Mouse (Mus musculus): Measurements from ENCODE around the gene Prkd2. TPM values are rescaled to one million over a fixed set of nuclear protein-coding genes. Genes with fewer than 3 reads are reported as not detected.

The Prkd2 gene
- polyA plus RNA-seq, 1 experiment, result 5.5 TPM

DNA sequence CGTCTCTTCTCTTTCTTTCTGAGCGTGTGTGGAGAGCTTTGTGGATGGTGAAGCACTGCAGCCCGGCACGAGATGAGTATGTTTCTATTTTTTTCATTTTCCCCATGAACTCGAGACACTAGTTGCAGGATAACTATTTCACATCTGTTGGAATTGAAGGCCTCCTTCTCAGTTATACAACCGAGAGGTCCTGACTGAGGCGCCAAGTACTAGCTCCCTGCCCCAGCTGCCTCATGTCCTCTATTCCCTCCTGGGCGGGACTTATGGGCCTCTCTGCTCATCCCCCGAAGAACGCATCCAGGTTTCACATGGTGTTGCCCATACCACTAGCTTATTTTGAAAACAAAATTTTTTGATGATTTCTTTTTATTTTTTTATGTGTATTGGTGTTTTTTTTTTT lies 52.8 kb downstream of the Prkd2 start:
- no peaks in the 10 kb centered on the region for H3K27me3 ChIP-seq (ENCODE audit: control insufficient read depth, insufficient read depth, insufficient read length)
- H3K36me3 ChIP-seq (ENCODE audit: control insufficient read depth, insufficient read depth), result no peaks in the 10 kb centered on the region
- H3K79me3 ChIP-seq (ENCODE audit: low read depth), result no peaks in the 10 kb centered on the region
- no peak overlapping the region for H3K4me3 ChIP-seq (ENCODE audit: insufficient read depth, poor library complexity, severe bottlenecking)
- TF ChIP-seq MYOG (IDR thresholded peaks at IDR 0.05; ENCODE audit: control insufficient read depth, extremely low read depth, insufficient read length), result no peak
- TF ChIP-seq CEBPB (IDR thresholded peaks at IDR 0.05; ENCODE audit: low read depth), result no peak
- TF ChIP-seq USF1 (IDR thresholded peaks at IDR 0.05; ENCODE audit: low read depth), result no peak
- TF ChIP-seq CTCF (IDR thresholded peaks at IDR 0.05; ENCODE audit: control insufficient read depth, insufficient read depth, insufficient read length), result no peak
- no peak for TF ChIP-seq MYOD1 (IDR thresholded peaks at IDR 0.05; ENCODE audit: control insufficient read depth, insufficient read length, low read depth)
- no peak overlapping the region for H3ac ChIP-seq (ENCODE audit: control insufficient read depth, insufficient read length, low read depth)
- no peaks in the 10 kb centered on the region for H3K79me2 ChIP-seq (ENCODE audit: control insufficient read depth, insufficient read depth)

DNA sequence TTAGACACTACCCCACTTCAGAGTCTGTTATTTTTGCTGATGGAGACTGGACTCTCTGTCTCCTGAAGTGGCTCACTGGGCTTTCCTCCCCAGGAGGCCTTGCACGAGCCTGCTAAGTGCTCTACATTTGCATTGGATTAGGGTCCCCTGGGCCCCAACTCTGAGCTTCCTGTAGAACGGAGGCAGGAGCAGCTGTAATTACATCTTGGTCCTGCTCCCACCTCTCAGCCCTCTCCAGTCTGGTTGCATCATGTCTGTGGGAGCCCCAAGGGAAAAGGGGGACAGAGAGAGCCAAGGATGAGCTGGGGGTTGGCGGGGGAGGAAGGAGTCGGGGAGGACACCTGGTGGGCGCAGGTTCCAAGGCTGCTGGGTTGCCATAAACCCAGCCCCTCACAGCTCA lies 57.8 kb downstream of the Prkd2 start:
- no peak overlapping the region for H3ac ChIP-seq (ENCODE audit: control insufficient read depth, insufficient read length, low read depth)
- no peak overlapping the region for H3K4me3 ChIP-seq (ENCODE audit: insufficient read depth, poor library complexity, severe bottlenecking)
- TF ChIP-seq MYOG (IDR thresholded peaks at IDR 0.05; ENCODE audit: control insufficient read depth, extremely low read depth, insufficient read length) (no peak), FOSL1 (IDR thresholded peaks at IDR 0.05; ENCODE audit: insufficient read depth, low read length, poor library complexity, severe bottlenecking) (no peak), CEBPB (IDR thresholded peaks at IDR 0.05; ENCODE audit: low read depth) (peak; percentile 17)

DNA sequence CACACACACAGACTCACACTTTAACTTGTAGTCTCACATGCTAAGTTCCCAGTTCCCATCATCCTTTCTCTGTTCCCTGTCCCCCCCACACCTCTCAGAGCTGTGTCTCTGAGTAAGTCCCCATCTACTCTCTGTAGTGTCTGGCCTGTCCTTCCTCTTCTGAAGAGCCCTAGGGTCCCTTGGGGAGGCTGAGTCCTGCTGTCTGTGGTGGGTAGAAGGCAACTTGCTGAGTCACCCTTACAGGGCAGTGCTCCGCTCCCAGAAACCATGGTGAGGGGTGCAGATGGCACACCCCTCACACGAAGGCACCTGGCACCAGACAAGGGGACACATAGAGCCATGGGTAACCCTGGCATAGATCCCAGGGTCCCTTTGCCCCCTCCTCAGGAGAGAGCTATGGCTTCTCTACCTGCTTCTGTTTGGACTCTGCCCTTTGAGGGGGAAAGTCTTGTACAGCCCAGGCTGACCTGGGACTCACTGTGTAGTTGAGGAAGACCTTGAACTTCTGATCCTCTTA lies 60.8 kb downstream of the Prkd2 start:
- no peaks in the 10 kb centered on the region for H3K27me3 ChIP-seq (ENCODE audit: control insufficient read depth, insufficient read depth, insufficient read length)
- H3K4me3 ChIP-seq (ENCODE audit: insufficient read depth, poor library complexity, severe bottlenecking), result no peak overlapping the region
- peaks cover 11% of the 10 kb centered on the region for H3K79me2 ChIP-seq (ENCODE audit: control insufficient read depth, insufficient read depth)
- no peak overlapping the region for H3ac ChIP-seq (ENCODE audit: control insufficient read depth, insufficient read length, low read depth)
- H3K79me3 ChIP-seq (ENCODE audit: low read depth), result peaks cover 6% of the 10 kb centered on the region
- no peak for TF ChIP-seq CTCF (IDR thresholded peaks at IDR 0.05; ENCODE audit: control insufficient read depth, insufficient read depth, insufficient read length)
- no peak for TF ChIP-seq CEBPB (IDR thresholded peaks at IDR 0.05; ENCODE audit: low read depth)
- no peak for TF ChIP-seq MAX (IDR thresholded peaks at IDR 0.05)
- TF ChIP-seq MYOD1 (IDR thresholded peaks at IDR 0.05; ENCODE audit: control insufficient read depth, insufficient read length, low read depth), result no peak
- TF ChIP-seq FOSL1 (IDR thresholded peaks at IDR 0.05; ENCODE audit: insufficient read depth, low read length, poor library complexity, severe bottlenecking), result no peak
- TF ChIP-seq MYOG (IDR thresholded peaks at IDR 0.05; ENCODE audit: control insufficient read depth, extremely low read depth, insufficient read length), result no peak
- no peak for TF ChIP-seq USF1 (IDR thresholded peaks at IDR 0.05; ENCODE audit: low read depth)
- no peaks in the 10 kb centered on the region for H3K36me3 ChIP-seq (ENCODE audit: control insufficient read depth, insufficient read depth)

More for the DNA sequence above, 57.8 kb downstream of the Prkd2 start:
- Histone ChIP-seq H3K79me2 (ENCODE audit: control insufficient read depth, insufficient read depth) (no peaks in the 10 kb centered on the region), H3K36me3 (ENCODE audit: control insufficient read depth, insufficient read depth) (no peaks in the 10 kb centered on the region), H3K27me3 (ENCODE audit: control insufficient read depth, insufficient read depth, insufficient read length) (no peaks in the 10 kb centered on the region), H3K79me3 (ENCODE audit: low read depth) (peaks cover 1% of the 10 kb centered on the region)

DNA sequence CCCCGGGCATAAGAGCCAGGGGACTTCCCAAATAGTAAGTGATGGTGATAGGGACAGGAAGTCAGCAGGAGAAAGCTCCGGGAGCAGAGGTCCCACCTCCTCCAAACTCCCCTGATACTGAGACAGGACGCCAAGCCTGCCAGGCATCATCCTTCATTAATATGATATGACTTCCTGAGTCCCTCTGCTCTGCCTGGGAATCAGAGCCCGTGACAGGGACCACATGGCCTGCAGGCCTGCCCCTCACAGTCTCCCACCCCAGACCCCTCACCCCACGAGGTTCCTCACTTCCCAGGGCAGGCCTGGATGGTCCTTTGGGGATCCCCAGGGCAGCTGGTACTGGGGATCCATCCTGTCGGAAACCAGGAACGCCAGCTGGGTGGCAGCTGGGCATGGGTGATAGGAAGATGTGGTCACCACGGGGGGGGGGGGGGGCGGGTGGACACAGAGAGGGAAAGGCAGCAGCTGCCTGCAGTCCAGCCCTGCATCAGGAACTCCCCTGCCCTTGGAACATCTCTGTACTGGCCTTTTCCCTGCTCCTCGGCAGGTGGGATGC lies 61.5 kb downstream of the Prkd2 start:
- H3K27me3 ChIP-seq (ENCODE audit: control insufficient read depth, insufficient read depth, insufficient read length), result no peaks in the 10 kb centered on the region
- peaks cover 6% of the 10 kb centered on the region for H3K79me3 ChIP-seq (ENCODE audit: low read depth)
- TF ChIP-seq FOSL1 (IDR thresholded peaks at IDR 0.05; ENCODE audit: insufficient read depth, low read length, poor library complexity, severe bottlenecking), result no peak
- peak; percentile 95 for TF ChIP-seq MYOD1 (IDR thresholded peaks at IDR 0.05; ENCODE audit: control insufficient read depth, insufficient read length, low read depth)
- no peak for TF ChIP-seq USF1 (IDR thresholded peaks at IDR 0.05; ENCODE audit: low read depth)
- H3ac ChIP-seq (ENCODE audit: control insufficient read depth, insufficient read length, low read depth), result no peak overlapping the region
- H3K4me3 ChIP-seq (ENCODE audit: insufficient read depth, poor library complexity, severe bottlenecking), result no peak overlapping the region
- no peaks in the 10 kb centered on the region for H3K36me3 ChIP-seq (ENCODE audit: control insufficient read depth, insufficient read depth)
- H3K79me2 ChIP-seq (ENCODE audit: control insufficient read depth, insufficient read depth), result peaks cover 18% of the 10 kb centered on the region

DNA sequence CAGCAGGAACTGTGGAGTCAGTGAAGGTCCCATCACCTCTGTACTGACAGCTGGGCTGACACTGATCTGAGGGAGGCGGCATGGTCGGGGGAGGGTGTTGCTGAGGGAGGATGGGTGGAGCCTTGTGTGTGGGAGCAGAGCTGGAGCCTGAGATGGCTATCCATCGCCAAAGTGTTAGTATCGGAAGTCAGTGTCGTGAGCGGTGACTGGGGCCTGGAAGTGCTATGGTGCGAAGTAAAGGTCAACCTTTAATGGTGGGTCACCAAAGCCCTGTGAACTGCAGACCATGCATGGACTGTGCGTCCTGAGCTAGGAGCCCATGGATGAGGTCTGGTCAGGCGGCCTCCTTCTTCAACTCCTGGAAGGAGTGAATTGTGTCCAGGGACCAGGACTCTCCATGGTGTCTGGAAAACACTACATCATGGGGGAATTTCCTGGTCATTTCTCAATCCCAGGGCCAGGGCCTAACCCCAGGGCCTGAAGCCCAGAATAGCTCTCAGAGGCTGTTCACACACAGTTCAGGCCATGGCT lies 62.9 kb downstream of the Prkd2 start:
- Histone ChIP-seq H3K79me2 (ENCODE audit: control insufficient read depth, insufficient read depth) (peaks cover 23% of the 10 kb centered on the region), H3K27me3 (ENCODE audit: control insufficient read depth, insufficient read depth, insufficient read length) (no peaks in the 10 kb centered on the region), H3K4me3 (ENCODE audit: insufficient read depth, poor library complexity, severe bottlenecking) (no peak overlapping the region), H3K36me3 (ENCODE audit: control insufficient read depth, insufficient read depth) (no peaks in the 10 kb centered on the region), H3ac (ENCODE audit: control insufficient read depth, insufficient read length, low read depth) (peak overlapping the region; percentile 2), H3K79me3 (ENCODE audit: low read depth) (peaks cover 6% of the 10 kb centered on the region)
- TF ChIP-seq CTCF (IDR thresholded peaks at IDR 0.05; ENCODE audit: control insufficient read depth, insufficient read depth, insufficient read length), result no peak
- no peak for TF ChIP-seq CEBPB (IDR thresholded peaks at IDR 0.05; ENCODE audit: low read depth)
- no peak for TF ChIP-seq MYOG (IDR thresholded peaks at IDR 0.05; ENCODE audit: control insufficient read depth, extremely low read depth, insufficient read length)
- TF ChIP-seq FOSL1 (IDR thresholded peaks at IDR 0.05; ENCODE audit: insufficient read depth, low read length, poor library complexity, severe bottlenecking), result no peak
- TF ChIP-seq MYOD1 (IDR thresholded peaks at IDR 0.05; ENCODE audit: control insufficient read depth, insufficient read length, low read depth), result peak; percentile 14
- TF ChIP-seq MAX (IDR thresholded peaks at IDR 0.05), result no peak
- no peak for TF ChIP-seq USF1 (IDR thresholded peaks at IDR 0.05; ENCODE audit: low read depth)

DNA sequence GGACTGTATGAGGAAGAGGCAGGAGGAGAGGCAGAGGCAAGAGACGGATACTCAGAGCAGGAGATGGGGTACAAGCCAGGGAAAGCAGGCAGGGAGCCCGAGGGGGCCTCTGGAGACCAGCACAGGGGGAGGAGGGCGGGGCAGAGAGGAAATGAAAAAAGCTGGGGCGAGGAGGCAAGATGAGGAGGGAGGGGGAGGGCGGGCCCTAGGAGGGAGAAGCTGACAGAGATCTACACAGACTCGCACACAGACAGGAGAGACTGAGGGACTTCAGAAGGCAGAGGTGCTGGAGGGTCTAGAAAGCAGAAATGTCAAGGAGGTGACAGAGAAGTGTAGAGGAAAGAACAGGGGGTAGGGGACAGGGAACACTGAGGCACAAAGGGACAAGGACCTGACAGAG lies 63.6 kb downstream of the Prkd2 start, which contains the start of gene Ptgir:
Gene Ptgir, plus strand, starts transcription at position 210 of the 400 bp plus-strand sequence.
- Histone ChIP-seq H3K4me3 (ENCODE audit: insufficient read depth, poor library complexity, severe bottlenecking) (no peak within 1 kb of the TSS), H3K36me3 (ENCODE audit: control insufficient read depth, insufficient read depth) (no peaks in the 10 kb centered on the region), H3K79me2 (ENCODE audit: control insufficient read depth, insufficient read depth) (peaks cover 23% of the 10 kb centered on the region), H3ac (ENCODE audit: control insufficient read depth, insufficient read length, low read depth) (peak within 1 kb of the TSS; percentile 2), H3K27me3 (ENCODE audit: control insufficient read depth, insufficient read depth, insufficient read length) (no peaks in the 10 kb centered on the region), H3K79me3 (ENCODE audit: low read depth) (peaks cover 6% of the 10 kb centered on the region)
- TF ChIP-seq CTCF (IDR thresholded peaks at IDR 0.05; ENCODE audit: control insufficient read depth, insufficient read depth, insufficient read length), result no peak
- TF ChIP-seq MYOG (IDR thresholded peaks at IDR 0.05; ENCODE audit: control insufficient read depth, extremely low read depth, insufficient read length), result no peak
- no peak for TF ChIP-seq FOSL1 (IDR thresholded peaks at IDR 0.05; ENCODE audit: insufficient read depth, low read length, poor library complexity, severe bottlenecking)
- no peak for TF ChIP-seq CEBPB (IDR thresholded peaks at IDR 0.05; ENCODE audit: low read depth)

Measured in C2C12 (cell line).